Mouse (Mus musculus) MEL (cell line): ENCODE measurements at regions not wholly inside any gene's neighbourhood (a gene's known extent, or its start where the extent isn't known, plus 50 kb on each side); places are given as distances from the start of the nearest gene placed in this dataset.

ENCODE experiments used
- DNase-seq: peaks from one replicate; pipeline ENCODE4 v3.0.0; 2011; ENCODE audit warnings: low read depth, low spot score
- H3K27ac ChIP-seq: 2 replicates; pipeline ENCODE4 v1.5.1; 2012; ENCODE audit warnings: low read depth, mild to moderate bottlenecking, control low read depth, low read length, moderate library complexity; ENCODE audit not compliant: control insufficient read depth
- H3K27me3 ChIP-seq, 2 experiments: fragments of 150-350 bp in 1 of 2; sonication (generic) in 1 of 2; 2 replicates each; pipeline ENCODE4 v1.6.1; 2012; ENCODE audit warnings: low read length in 2 of 2, mild to moderate bottlenecking in 2 of 2, improper control_type of control experiment in 1 of 2, moderate library complexity in 1 of 2; ENCODE audit not compliant: insufficient read depth in 2 of 2, control insufficient read depth in 1 of 2
- H3K36me3 ChIP-seq, 2 experiments: 2 replicates each; pipeline ENCODE4 v1.6.1; 2012 to 2014; ENCODE audit warnings: low read length in 2 of 2, improper control_type of control experiment in 1 of 2, inconsistent platforms in 1 of 2, mild to moderate bottlenecking in 1 of 2; ENCODE audit not compliant: insufficient read depth in 2 of 2, control insufficient read depth in 1 of 2
- H3K4me1 ChIP-seq, 2 experiments: fragments of 150-350 bp in 1 of 2; sonication (generic) in 1 of 2; 2 replicates each; pipeline ENCODE4 v1.6.1; 2012; ENCODE audit warnings: low read length in 2 of 2, improper control_type of control experiment in 1 of 2, mild to moderate bottlenecking in 1 of 2; ENCODE audit not compliant: insufficient read depth in 2 of 2, control insufficient read depth in 1 of 2
- H3K4me3 ChIP-seq, 2 experiments: fragments of 150-350 bp in 1 of 2; sonication (generic) in 1 of 2; 2 replicates each; pipeline ENCODE4 v1.5.1; 2012; ENCODE audit warnings: low read depth in 2 of 2, low read length in 2 of 2, mild to moderate bottlenecking in 2 of 2, moderate library complexity in 2 of 2, control low read depth in 1 of 2, improper control_type of control experiment in 1 of 2; ENCODE audit not compliant: control insufficient read depth in 1 of 2, insufficient read depth in 1 of 2
- H3K79me2 ChIP-seq: 2 replicates; pipeline ENCODE4 v1.6.1; 2012; ENCODE audit warnings: mild to moderate bottlenecking, low read length, moderate library complexity; ENCODE audit not compliant: control insufficient read depth, poor library complexity, insufficient read depth
- H3K9ac ChIP-seq: 2 replicates; pipeline ENCODE4 v1.6.1; 2012; ENCODE audit warnings: low read depth, mild to moderate bottlenecking, control low read depth, low read length, moderate library complexity; ENCODE audit not compliant: control insufficient read depth, poor library complexity, severe bottlenecking
- H3K9me3 ChIP-seq: fragments of 150-350 bp; sonication (generic); replicated peaks from 2 replicates; pipeline ENCODE4 v1.6.1; 2012; ENCODE audit warnings: mild to moderate bottlenecking, low read length, improper control_type of control experiment, moderate library complexity; ENCODE audit not compliant: insufficient read depth
- CHD2 ChIP-seq: IDR thresholded peaks from 2 replicates; pipeline ENCODE4 v1.6.1; 2011; ENCODE audit warnings: low read length, improper control_type of control experiment
- CTCF ChIP-seq, 3 experiments: IDR thresholded peaks in 2 of 3; conservative IDR thresholded peaks in 1 of 3; 2 replicates each; pipeline ENCODE4 v1.5.1; 2011 to 2012; ENCODE audit warnings: low read length in 3 of 3, low read depth in 2 of 3, mild to moderate bottlenecking in 2 of 3, improper control_type of control experiment in 1 of 3, inconsistent platforms in 1 of 3, mixed read lengths in 1 of 3, moderate library complexity in 1 of 3; ENCODE audit not compliant: control insufficient read depth in 1 of 3, insufficient read depth in 1 of 3, poor library complexity in 1 of 3, severe bottlenecking in 1 of 3
- E2F4 ChIP-seq: IDR thresholded peaks from 2 replicates; pipeline ENCODE4 v1.6.1; 2011; ENCODE audit warnings: low read depth, low read length, improper control_type of control experiment, borderline replicate concordance
- EP300 ChIP-seq, 2 experiments: IDR thresholded peaks; 2 replicates each; pipeline ENCODE4 v1.6.1; 2011; ENCODE audit warnings: improper control_type of control experiment in 2 of 2, low read length in 2 of 2, low read depth in 1 of 2, mild to moderate bottlenecking in 1 of 2
- GABPA ChIP-seq: IDR thresholded peaks from 2 replicates; pipeline ENCODE4 v1.6.1; 2012; ENCODE audit warnings: low read depth, mild to moderate bottlenecking, inconsistent platforms, low read length, improper control_type of control experiment, moderate library complexity
- GATA1 ChIP-seq: IDR thresholded peaks from 2 replicates; pipeline ENCODE4 v1.6.1; 2011; ENCODE audit warnings: low read depth, low read length, improper control_type of control experiment
- HCFC1 ChIP-seq: IDR thresholded peaks from 2 replicates; pipeline ENCODE4 v1.6.1; 2012; ENCODE audit warnings: low read depth, mild to moderate bottlenecking, inconsistent platforms, low read length, improper control_type of control experiment, moderate library complexity
- JUND ChIP-seq: IDR thresholded peaks from 2 replicates; pipeline ENCODE4 v1.6.1; 2011; ENCODE audit warnings: low read depth, mild to moderate bottlenecking, improper control_type of control experiment, low read length
- MAX ChIP-seq: IDR thresholded peaks from 2 replicates; pipeline ENCODE4 v1.6.1; 2011; ENCODE audit warnings: low read length, improper control_type of control experiment
- MAZ ChIP-seq: IDR thresholded peaks from 2 replicates; pipeline ENCODE4 v1.6.1; 2012; ENCODE audit warnings: low read depth, mild to moderate bottlenecking, inconsistent platforms, low read length, improper control_type of control experiment
- MEF2A ChIP-seq: IDR thresholded peaks from 2 replicates; pipeline ENCODE4 v1.6.1; 2014; ENCODE audit warnings: low read depth, mild to moderate bottlenecking, inconsistent platforms, low read length, improper control_type of control experiment; ENCODE audit not compliant: poor library complexity, insufficient replicate concordance, severe bottlenecking; ENCODE audit errors: extremely low read depth
- MXI1 ChIP-seq: IDR thresholded peaks from 2 replicates; pipeline ENCODE4 v1.6.1; 2011; ENCODE audit warnings: mild to moderate bottlenecking, low read depth, low read length, improper control_type of control experiment
- MYC ChIP-seq: IDR thresholded peaks from 2 replicates; pipeline ENCODE4 v1.6.1; 2011; ENCODE audit warnings: low read depth, mild to moderate bottlenecking, low read length, improper control_type of control experiment, moderate library complexity
- NELFE ChIP-seq: IDR thresholded peaks from 2 replicates; pipeline ENCODE4 v1.6.1; 2011; ENCODE audit warnings: low read depth, low read length, improper control_type of control experiment
- NRF1 ChIP-seq: IDR thresholded peaks from 2 replicates; pipeline ENCODE4 v1.6.1; 2014; ENCODE audit warnings: low read depth, mild to moderate bottlenecking, inconsistent platforms, low read length, improper control_type of control experiment, moderate library complexity; ENCODE audit not compliant: poor library complexity, insufficient read depth, severe bottlenecking
- POLR2A ChIP-seq, 2 experiments: IDR thresholded peaks; 2 replicates each; pipeline ENCODE4 v1.6.1; 2011 to 2012; ENCODE audit warnings: low read length in 2 of 2, mild to moderate bottlenecking in 2 of 2, control low read depth in 1 of 2, improper control_type of control experiment in 1 of 2, low read depth in 1 of 2, moderate library complexity in 1 of 2; ENCODE audit not compliant: control insufficient read depth in 1 of 2, insufficient read depth in 1 of 2, poor library complexity in 1 of 2
- POLR2AphosphoS5 ChIP-seq: IDR thresholded peaks from 2 replicates; pipeline ENCODE4 v1.6.1; 2012; ENCODE audit warnings: low read depth, borderline replicate concordance, mild to moderate bottlenecking, inconsistent platforms, low read length, moderate library complexity, mixed read lengths
- RAD21 ChIP-seq: IDR thresholded peaks from 2 replicates; pipeline ENCODE4 v1.6.1; 2011; ENCODE audit warnings: mild to moderate bottlenecking, low read depth, low read length, improper control_type of control experiment
- TBP ChIP-seq: IDR thresholded peaks from 2 replicates; pipeline ENCODE4 v1.8.0; 2011; ENCODE audit warnings: low read depth, low read length, improper control_type of control experiment
- TCF12 ChIP-seq: IDR thresholded peaks from 2 replicates; pipeline ENCODE4 v1.6.1; 2014; ENCODE audit warnings: low read depth, mild to moderate bottlenecking, inconsistent platforms, low read length, improper control_type of control experiment, moderate library complexity
- UBTF ChIP-seq: IDR thresholded peaks from 2 replicates; pipeline ENCODE4 v1.6.1; 2012; ENCODE audit warnings: low read depth, mild to moderate bottlenecking, inconsistent platforms, low read length, improper control_type of control experiment, moderate library complexity, borderline replicate concordance; ENCODE audit not compliant: insufficient read depth
- USF1 ChIP-seq: IDR thresholded peaks from 2 replicates; pipeline ENCODE4 v1.6.1; 2014; ENCODE audit warnings: low read depth, mild to moderate bottlenecking, inconsistent platforms, low read length, improper control_type of control experiment, moderate library complexity
- USF2 ChIP-seq, 2 experiments: IDR thresholded peaks; 2 replicates each; pipeline ENCODE4 v1.6.1; 2011 to 2012; ENCODE audit warnings: improper control_type of control experiment in 2 of 2, low read length in 2 of 2, borderline replicate concordance in 1 of 2, inconsistent platforms in 1 of 2, low read depth in 1 of 2, mild to moderate bottlenecking in 1 of 2; ENCODE audit not compliant: insufficient read depth in 1 of 2
- ZC3H11A ChIP-seq: IDR thresholded peaks from 2 replicates; pipeline ENCODE4 v1.6.1; 2012; ENCODE audit warnings: low read depth, mild to moderate bottlenecking, inconsistent platforms, low read length, improper control_type of control experiment
- ZMIZ1 ChIP-seq: IDR thresholded peaks from 2 replicates; pipeline ENCODE4 v1.6.1; 2012; ENCODE audit warnings: low read depth, mild to moderate bottlenecking, inconsistent platforms, low read length, improper control_type of control experiment, moderate library complexity
- ZNF384 ChIP-seq: IDR thresholded peaks from 2 replicates; pipeline ENCODE4 v1.6.1; 2012; ENCODE audit warnings: low read depth, mild to moderate bottlenecking, inconsistent platforms, low read length, improper control_type of control experiment

DNA sequence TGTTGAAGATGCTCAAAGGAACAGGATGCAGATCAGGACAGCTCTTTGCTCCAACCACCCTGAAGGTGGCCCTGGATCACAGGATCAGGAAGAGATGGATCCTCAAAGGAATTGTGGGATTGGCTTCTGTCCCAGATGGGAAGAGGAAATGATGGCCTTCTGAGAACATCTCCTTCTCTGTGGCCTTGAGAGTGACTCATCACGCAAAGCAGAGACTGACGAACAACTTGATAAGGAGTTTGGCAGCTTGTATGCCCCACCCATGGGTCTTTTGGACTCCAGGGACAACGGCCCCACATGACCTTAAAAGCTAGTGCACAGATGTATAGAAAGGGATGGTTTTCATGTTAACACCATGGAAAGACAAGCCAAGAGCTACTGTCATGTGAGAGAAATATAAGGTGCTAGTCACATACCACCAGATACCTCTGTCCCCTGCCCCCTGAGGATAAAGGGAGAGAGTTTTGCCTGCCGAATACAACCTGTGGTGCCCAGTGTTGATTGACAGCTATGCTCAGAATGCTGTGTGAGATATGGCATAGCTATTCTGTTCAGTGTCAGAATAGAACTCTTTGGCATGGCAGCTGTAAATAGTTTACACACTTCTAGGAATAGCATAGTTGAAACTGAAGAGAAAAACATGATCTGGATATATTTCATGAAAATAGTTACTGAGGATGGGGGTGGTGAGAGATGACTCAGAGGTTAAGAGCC lies 109.2 kb upstream of the S1pr3 start:
- no peaks in the 10 kb centered on the region for H3K36me3 ChIP-seq
- no peaks in the 10 kb centered on the region for H3K9me3 ChIP-seq
- no peak overlapping the region for H3K27ac ChIP-seq
- TF ChIP-seq JUND, result no peak
- TF ChIP-seq USF1, result no peak
- no peak for TF ChIP-seq MEF2A
- TF ChIP-seq HCFC1, result no peak
- TF ChIP-seq TBP, result no peak
- no peak for TF ChIP-seq MYC
- no peak for TF ChIP-seq ZC3H11A
- no peak for TF ChIP-seq RAD21
- no peak for TF ChIP-seq MAZ
- no peak for TF ChIP-seq ZMIZ1
- TF ChIP-seq NRF1, result no peak
- no peak for TF ChIP-seq POLR2AphosphoS5
- TF ChIP-seq USF2 (IDR thresholded peaks at IDR 0.05; ENCODE audit: borderline replicate concordance in 1 of 2, insufficient read depth in 1 of 2, low read depth in 1 of 2, low read length in 2 of 2), result no peak
- TF ChIP-seq E2F4, result no peak
- TF ChIP-seq EP300 (IDR thresholded peaks at IDR 0.05; ENCODE audit: low read depth in 1 of 2, low read length in 2 of 2), result no peak
- no peak for TF ChIP-seq GABPA
- TF ChIP-seq MXI1, result no peak
- no peak for TF ChIP-seq ZNF384
- TF ChIP-seq, all 39 proteins: peak for 0
- no peak for DNase-seq
- Histone ChIP-seq H3K4me1 (no peaks in the 10 kb centered on the region), H3K79me2 (no peaks in the 10 kb centered on the region), H3K27me3 (no peaks in the 10 kb centered on the region), H3K9ac (no peak overlapping the region), H3K4me3 (no peak overlapping the region)

- Histone ChIP-seq H3K27ac (no peak overlapping the region), H3K4me3 (no peak overlapping the region), H3K36me3 (no peaks in the 10 kb centered on the region), H3K27me3 (no peaks in the 10 kb centered on the region), H3K9me3 (no peaks in the 10 kb centered on the region), H3K4me1 (no peaks in the 10 kb centered on the region), H3K79me2 (no peaks in the 10 kb centered on the region), H3K9ac (no peak overlapping the region)
- no peak for DNase-seq
- TF ChIP-seq MAX (no peak), JUND (no peak), UBTF (no peak), POLR2A (IDR thresholded peaks at IDR 0.05; ENCODE audit: control insufficient read depth in 1 of 2, insufficient read depth in 1 of 2, low read depth in 1 of 2, low read length in 2 of 2, poor library complexity in 1 of 2) (no peak), TBP (no peak), MEF2A (no peak), CTCF (IDR thresholded peaks at IDR 0.05 in 2 of 3, conservative IDR thresholded peaks at IDR 0.05 in 1 of 3; ENCODE audit: control insufficient read depth in 1 of 3, insufficient read depth in 1 of 3, low read depth in 2 of 3, low read length in 3 of 3, poor library complexity in 1 of 3, severe bottlenecking in 1 of 3) (no peak), GATA1 (no peak), TCF12 (no peak), E2F4 (no peak), CHD2 (no peak), NELFE (no peak)
Observed at GRCm38 (mm10) chr13:51301476-51301875, 107.0 kb upstream of the S1pr3 start.
